Mouse (Mus musculus) thymus, postnatal 10 days (tissue): ENCODE measurements around the gene Rpl18.

Source experiments
- DNase-seq, 2 experiments: peaks; one replicate each; pipeline ENCODE4 v3.0.0; 2021; ENCODE audit warnings: low spot score in 2 of 2

Rpl18 gene

DNA sequence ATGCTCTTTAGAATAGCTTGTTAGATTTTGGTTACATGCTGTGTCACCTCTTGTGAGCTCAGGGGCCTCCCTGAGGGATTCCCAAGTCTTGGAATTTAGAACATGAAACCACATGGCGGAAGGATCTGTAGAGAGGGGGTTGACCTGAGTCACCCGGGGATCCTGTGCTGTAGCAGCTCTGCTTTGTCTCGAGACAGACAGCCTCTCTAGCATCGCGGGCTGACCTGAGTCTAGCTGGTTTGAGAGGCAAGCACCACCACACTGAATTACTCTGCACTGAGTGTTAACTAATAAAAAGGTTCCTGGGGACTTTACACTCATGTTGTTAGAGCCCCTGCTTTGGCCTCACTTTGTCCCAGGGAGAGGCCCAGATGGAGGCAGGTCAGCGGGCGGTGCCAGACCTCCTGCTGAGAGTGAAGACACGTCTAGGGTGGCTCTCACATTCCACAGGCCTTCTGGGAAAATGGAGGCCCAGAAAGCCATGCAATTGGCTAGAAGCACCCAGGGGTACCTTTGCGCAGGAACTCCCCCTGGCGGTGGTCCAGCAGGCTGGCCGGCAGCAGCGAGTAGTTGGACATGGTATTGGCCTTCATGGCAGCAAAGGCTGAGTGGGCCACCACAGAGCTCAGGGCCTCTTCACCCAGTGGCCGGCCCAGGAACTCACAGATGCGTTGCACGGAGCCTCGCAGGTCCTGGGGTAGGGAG, 15.6 kb downstream of the Rpl18 start:
- DNase-seq: peak in 1 of 2 experiments; percentile 70

DNA sequence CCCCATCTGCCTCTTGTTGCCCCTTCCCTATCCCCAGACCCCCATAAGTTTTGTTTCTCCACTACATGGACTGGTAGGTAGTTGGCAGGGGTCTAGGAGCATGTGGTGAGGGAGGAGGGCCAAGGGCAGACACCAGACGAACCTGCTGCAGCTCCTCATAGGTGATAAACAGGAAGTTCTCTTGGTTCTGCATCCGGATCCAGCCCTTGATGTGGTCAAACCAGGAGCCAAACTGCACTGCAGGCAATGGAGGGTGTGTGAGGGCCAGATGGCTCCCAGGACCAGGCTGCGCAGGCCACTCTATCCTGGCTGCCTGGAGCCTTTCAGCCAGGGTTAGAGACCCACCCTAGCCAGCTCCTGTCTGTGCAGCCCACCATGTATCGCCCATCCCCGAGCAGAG, 18.2 kb downstream of the Rpl18 start:
- peak; percentile 80 to 81 for DNase-seq

DNA sequence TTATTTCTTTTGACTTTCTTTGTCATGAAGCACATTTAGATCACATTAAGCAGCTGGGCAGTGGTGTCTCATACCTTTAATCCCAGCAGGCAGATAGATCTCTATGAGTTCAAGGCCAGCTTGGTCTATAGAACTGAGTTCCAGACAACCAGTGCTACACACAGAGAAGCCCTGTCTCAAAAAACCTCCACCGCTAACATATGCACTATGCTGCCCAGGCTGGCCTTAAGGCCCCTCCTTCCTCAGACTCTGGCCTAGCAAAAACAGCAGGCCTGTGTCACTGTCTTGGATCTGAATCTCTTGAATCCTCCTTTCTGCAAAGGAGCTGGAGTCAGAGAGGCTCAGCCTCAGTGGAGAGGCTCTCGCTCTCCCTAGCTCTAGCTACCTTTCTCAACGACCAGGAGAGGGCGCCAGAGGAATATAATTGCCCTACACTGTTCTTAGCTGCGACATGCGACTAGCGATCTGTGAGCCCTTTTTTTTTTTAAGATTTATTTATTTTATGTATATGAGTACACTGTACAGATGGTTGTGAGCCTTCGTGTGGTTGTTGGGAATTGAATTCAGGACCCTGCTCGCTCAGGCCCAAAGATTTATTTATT, 24.0 kb downstream of the Rpl18 start:
- peak; percentile 63 to 87 for DNase-seq

DNA sequence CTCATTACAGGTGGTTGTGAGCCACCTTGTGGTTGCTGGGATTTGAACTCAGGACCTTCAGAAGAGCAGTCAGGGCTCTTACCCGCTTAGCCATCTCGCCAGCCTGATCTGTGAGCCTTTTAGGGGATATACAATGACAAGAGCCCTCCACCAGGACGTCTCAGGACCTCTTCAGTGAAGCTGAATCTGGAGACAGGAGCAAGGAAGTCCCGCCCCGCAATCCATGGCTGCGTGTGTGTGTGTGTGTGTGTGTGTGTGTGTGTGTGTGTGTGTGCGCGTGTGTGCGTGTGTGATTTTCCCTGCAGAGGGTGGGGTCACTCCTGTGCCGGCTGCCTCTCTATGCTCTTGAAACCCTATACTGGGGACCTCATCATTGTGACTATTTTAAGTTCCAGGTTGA, 24.6 kb downstream of the Rpl18 start:
- DNase-seq: no peak

DNA sequence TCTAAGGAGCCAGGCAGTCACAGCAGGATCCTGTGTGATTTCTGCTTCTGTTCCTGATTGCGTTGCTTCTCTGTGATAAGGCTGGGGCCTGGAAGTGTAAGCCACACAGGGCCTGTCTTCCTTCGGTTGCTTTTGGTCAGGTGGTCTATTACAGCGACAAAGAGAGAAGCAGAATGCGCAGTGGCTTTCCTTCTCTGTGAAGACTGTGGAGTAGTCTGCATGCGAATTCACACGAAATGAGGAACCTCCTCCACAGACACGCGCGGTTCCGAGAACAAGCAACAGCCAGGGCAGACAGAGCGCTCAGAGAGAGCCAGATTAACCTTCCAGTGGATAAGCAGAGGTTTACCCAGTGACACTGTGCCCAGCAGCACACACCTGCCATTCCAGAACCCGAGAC, 26.1 kb downstream of the Rpl18 start:
- DNase-seq: no peak

DNA sequence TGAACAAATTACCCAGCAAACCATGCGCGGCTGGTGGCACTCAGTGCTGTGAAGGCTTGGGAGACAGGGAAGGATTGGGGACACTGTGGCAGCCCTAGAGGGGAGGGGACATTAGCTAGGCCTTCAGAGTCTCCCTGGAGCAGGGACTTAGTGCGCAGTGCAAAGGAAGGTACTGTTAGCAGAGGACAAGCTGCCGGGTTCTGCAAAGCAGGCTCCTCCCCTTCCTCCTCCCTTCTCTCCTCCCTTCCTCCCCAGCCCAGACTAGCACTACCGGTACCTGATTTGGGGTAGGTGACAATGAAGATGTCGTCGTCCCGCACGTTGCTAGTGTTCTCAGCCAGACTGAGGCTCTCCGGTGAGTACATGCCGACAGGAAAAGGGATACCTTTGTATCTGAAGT, 26.5 kb downstream of the Rpl18 start:
- peak; percentile 42 to 47 for DNase-seq

DNA sequence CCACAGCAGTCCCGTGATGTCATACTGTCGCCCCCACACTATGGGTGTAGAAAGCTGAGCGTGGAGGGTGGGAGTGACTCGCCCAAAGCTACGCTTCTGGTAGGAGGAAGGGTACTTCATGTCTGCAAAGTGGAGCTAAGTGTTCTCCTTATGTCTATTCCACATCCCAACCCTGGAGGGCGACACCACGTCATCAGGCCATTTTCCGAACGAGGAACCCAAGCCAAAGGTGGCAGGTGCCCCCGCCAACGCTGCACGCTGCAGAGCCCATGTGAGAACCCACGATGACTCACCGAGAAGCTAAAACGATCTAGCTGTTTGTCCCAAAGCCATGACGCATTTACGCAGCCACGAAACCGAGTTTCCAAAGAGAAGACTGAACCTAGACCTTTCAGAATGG, 27.1 kb downstream of the Rpl18 start:
- no peak for DNase-seq

DNA sequence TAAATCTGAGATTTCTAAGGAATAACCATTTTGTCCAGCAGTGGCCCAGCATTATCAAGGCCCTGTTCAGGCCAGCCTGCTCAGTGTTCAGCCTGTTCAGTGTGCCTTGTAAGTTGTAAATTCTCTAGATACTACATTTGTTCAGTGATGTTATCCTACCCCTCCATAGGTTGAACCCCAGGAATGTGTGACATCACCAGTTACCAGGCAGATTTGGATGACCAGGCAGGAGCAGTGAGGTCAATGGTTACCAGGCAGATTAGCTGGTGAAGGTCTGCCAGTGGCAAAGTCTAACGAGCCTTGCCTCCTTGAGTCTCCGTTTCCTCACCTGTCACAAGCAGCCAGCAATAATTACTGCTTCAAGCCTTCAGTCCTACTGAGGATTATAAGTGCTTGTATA, 29.1 kb downstream of the Rpl18 start:
- no peak for DNase-seq

DNA sequence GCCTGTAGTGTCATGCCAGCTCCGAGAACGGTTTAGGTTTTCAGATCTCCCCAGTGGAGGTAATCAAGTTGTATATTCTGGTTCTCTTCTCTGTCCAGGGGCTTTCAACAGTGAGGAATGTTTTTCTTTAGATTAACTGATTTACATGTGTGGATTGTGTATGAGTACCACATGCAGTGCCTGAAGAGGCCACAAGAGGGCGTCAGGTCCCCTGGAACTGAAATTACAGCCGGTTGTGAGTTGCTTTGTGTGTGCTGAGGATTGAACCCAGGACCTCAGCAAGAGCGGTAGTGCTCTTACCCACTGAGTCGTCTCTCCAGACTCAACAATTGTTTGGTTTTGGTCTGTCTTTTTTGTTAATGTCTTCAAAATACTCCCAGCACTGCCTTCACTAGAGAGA, 31.3 kb downstream of the Rpl18 start:
- no peak for DNase-seq

DNA sequence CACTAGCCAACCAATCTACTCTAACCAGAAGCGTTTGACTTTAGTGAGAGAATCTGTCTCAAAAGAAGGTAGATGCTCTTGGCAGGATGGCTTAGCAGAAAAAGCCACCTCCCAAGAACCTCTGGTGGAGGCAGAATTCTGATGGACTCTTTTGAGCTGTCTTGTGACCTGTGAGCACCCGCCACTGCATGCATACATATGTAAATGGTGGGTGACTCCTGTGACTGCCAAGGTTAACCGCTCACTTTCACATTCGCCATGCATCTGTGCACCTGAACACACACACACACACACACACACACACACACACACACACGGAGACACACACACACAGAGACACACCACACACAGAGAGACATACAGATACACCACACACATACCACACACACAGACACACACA, 32.2 kb downstream of the Rpl18 start:
- DNase-seq: no peak

DNA sequence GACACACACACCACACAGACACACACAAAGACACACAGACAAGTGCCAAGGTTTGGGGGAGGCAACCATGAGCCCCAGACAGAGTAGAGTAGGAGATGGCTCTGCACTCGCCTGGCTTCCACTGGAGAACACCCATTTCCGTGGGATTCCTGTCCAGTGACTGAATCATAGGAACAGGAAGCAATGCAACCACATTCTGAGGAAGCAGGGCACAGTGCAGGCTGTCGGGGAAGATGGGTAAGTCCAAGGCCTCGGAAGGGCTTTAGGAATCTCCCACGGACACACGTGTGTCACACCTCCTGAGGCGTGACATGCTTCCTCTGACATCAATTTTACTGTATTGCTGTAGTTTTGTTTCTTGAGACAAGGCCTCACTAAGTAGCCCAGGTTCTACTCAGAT, 32.9 kb downstream of the Rpl18 start:
- no peak for DNase-seq

DNA sequence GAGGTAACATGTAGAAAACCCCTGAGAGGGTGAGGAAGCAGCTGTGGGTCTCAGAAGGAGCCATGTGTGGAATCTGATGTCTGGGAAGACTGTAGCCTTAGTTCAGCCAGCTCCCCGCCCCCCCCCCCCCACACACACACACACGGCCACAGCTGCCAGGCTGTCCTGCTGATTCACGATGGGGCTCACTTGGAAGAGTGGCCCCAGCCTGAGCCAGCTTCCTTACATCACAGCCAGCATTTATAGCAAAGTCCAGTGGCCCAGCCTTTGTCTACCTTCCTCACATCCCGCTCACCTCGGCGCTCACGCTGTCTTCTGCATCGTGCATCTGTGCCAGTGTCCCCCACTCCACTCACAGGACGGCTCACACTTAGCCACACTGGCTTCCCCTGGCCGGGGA, 34.1 kb downstream of the Rpl18 start:
- DNase-seq: no peak

DNA sequence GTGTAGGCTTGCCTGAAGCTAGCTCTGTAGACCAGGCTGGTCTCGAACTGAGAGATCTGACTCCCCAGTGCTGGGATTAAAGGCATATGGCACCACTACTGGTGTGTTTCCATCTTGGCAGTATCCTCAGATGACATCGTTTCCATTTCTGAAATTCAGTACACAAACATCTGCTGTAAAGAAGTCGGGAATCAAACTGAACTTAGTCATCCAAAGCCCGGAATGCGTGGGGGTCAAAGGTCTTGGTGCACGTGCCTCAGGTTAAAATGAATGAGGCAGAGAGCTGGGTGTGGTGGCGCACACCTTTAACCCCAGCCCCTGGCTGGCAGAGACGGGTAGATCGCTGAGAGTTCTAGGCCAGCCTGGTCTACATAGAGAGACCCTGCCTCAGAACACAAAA, 34.9 kb downstream of the Rpl18 start:
- DNase-seq: no peak

DNA sequence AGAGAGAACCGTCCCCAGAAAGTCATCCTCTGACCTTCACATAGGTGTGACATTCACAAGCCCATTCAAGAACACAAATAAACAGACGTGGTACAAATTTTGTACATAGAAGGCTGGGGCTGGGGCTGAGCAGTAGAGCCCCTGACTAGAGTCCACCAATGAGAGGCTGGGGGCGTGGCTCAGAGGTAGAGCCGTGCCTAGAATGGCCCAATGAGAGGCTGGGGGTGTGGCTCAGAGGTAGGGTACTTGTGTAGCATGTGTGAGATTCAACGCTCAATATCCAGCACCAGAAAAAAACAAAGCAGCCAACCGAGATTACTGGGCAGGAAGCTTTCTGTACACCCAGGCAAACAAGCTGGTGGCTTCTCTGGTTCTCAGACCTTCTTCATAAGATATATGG, 40.4 kb downstream of the Rpl18 start:
- DNase-seq: no peak

DNA sequence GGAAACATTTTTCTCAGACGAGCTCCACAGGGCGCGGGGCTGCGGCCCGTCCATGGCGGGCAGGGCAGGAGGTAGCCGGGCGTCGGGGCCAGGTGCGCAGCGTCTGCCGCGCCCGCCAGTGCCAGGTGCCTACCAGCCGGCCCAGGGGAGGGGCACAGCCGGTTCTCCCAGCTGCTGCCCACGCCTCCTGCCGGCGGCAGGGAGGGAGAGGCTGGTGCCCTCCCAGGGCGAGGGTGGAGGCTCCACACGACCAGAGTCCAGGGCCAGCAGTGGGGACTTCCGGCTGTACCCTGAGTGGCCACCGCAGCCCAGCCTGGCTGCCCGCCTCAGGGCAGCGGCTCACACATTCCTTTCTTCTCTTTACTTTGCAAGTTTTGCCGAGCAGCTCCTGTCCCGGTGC, 44.1 kb downstream of the Rpl18 start:
- peak; percentile 45 to 63 for DNase-seq

DNA sequence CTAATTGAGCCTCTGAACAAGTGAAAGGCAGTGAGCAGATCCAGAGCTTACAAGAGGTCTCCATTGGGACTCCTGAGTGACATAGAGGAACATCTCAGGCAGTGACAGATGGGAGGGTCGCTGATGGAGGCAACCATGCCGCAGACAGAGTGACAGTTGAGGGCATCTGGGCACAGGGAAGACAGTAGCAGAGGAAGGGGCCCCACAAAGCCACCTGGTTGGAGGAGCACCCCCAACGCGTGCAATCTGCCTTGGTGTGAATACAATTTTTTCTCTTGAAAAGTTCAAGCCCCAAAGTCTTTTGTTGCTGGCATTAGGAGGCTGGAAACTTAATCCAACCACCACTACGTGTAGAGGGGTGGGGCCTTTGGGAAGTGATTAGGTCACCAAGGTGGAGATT, 44.9 kb downstream of the Rpl18 start:
- peak in 1 of 2 experiments; percentile 22 for DNase-seq

DNA sequence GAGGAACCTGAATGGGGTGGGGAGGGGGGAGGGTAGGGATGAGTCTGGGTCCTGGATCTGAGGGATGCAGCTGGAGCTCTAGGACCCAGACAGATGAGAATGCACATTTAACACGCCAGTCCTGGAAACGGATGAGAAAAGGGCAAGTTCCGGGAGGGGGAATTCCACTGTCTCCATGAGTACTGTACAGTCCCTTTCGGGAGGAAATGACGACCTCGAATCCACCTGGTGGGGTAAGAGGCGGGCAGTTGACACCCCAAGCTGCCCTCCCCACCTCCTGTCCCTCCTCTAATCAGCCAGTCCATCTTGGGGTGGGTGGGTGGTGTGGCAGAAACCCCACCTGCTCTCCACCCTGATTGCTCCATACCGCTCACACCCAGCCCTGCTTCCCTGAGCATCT, 50.7 kb downstream of the Rpl18 start:
- DNase-seq: no peak

DNA sequence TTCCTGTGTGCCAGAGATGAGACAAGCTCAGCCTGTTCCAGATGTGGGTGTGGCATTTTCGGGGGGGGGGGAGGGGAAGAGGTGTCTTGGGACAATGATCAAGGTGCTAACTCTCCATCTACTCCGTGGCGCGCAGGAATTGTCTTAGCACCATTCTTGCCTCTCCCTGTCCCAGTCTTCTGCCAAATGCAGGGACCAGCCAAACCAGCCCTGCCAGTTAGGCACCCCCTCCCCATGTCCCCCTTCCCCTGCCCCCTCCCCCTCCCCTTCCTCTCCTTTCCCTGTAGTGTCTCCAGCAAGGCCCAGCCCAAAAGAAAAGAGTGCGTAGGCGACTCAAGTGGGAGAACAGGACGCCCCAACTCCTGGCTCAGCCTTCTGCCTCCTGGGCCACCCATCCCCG, 51.5 kb downstream of the Rpl18 start:
- DNase-seq: no peak

DNA sequence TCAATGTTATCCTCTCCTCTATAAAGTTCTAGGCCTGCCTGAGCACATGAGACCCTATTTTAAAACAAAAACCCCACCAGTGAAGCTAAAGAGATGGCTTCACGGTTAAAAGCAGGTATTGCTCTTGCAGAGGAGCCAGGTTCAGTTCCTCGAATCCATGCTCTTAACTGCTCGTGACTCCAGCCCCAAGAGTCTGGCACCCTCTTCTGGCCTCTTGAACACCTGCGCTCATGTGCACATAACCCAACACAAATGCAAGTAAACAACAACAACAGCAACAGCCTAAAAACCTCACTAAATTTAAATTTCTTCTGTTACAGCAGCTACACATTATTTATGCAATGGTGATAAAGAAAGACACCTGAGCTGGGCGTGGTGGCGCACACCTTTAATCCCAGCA, 52.2 kb downstream of the Rpl18 start:
- no peak for DNase-seq
